Mouse (Mus musculus) forebrain, postnatal 0 days (tissue): ENCODE measurements around the gene Gsap. TPM values are rescaled to one million over a fixed set of nuclear protein-coding genes. Genes with fewer than 3 reads are reported as not detected.
"Not testable (repeated sequence)": the region's sequence is repeated elsewhere in the genome, so short reads cannot be mapped to it uniquely, and the experiment has no call there.

ENCODE experiments used
- ATAC-seq: fragments of 200-750 bp; cut with Nextera tagmentation; 2 replicates; pipeline ENCODE4 v1.8.0; 2017; ENCODE audit warnings: mild to moderate bottlenecking, moderate library complexity
- DNase-seq: peaks from one replicate; pipeline ENCODE4 v3.0.0-alpha.2; 2015
- H3K27ac ChIP-seq: fragments of 300-500 bp; sonication (generic); 2 replicates; pipeline ENCODE4 v1.5.1; 2014; ENCODE audit warnings: low read depth, mild to moderate bottlenecking, antibody characterized with exemption, low read length, moderate library complexity, mixed read lengths
- H3K27me3 ChIP-seq: fragments of 300-500 bp; sonication (generic); 2 replicates; pipeline ENCODE4 v1.6.1; 2014; ENCODE audit warnings: mild to moderate bottlenecking, low read length, mixed read lengths; ENCODE audit not compliant: insufficient read depth
- H3K36me3 ChIP-seq: fragments of 300-500 bp; sonication (generic); 2 replicates; pipeline ENCODE4 v1.6.1; 2014; ENCODE audit warnings: mild to moderate bottlenecking, moderate library complexity; ENCODE audit not compliant: insufficient read depth
- H3K4me1 ChIP-seq: fragments of 300-500 bp; sonication (generic); 2 replicates; pipeline ENCODE4 v1.6.1; 2014; ENCODE audit warnings: antibody characterized with exemption; ENCODE audit not compliant: insufficient read depth
- H3K4me2 ChIP-seq: fragments of 300-500 bp; sonication (generic); 2 replicates; pipeline ENCODE4 v1.6.1; 2014; ENCODE audit warnings: low read depth, mild to moderate bottlenecking, moderate library complexity
- H3K4me3 ChIP-seq: fragments of 300-500 bp; sonication (generic); 2 replicates; pipeline ENCODE4 v1.5.1; 2014; ENCODE audit warnings: low read depth, low read length, mixed read lengths
- H3K9ac ChIP-seq: fragments of 300-500 bp; sonication (generic); 2 replicates; pipeline ENCODE4 v1.6.1; 2014; ENCODE audit warnings: mild to moderate bottlenecking
- H3K9me3 ChIP-seq: fragments of 300-500 bp; sonication (generic); 2 replicates; pipeline ENCODE4 v1.6.1; 2016; ENCODE audit warnings: low read length
- CTCF ChIP-seq: sonication (generic); IDR thresholded peaks from 2 replicates; pipeline ENCODE4 v1.5.1; 2016; ENCODE audit warnings: antibody characterized with exemption, control low read depth, low read depth
- WGBS: fragments of 180-500 bp; shearing (Covaris S2); extraction: QIAGEN DNeasy Blood & Tissue Kit; methylation state at CpG from one replicate; pipeline ENCODE4 v1.1.7; 2014; 5-methylcytosine and 5-hydroxymethylcytosine counted together
- polyA plus RNA-seq: library from polyadenylated mRNA; unstranded; fragments of >200 nt; fragmentation: Nextera tagmentation; extraction: Ambion mirVana; gene quantifications from 2 replicates; pipeline ENCODE4 v1.2.1, GENCODE M21; 2015
- total RNA-seq: library from RNA; depleted of rRNA; stranded (reverse); fragments of >200 nt; gene quantifications from 2 replicates; pipeline ENCODE4 v1.2.3, GENCODE M21; 2014

Gsap gene
- total and polyA plus RNA-seq, 2 experiments from 2014 or later: 7.7 to 9.4 TPM

- no peak for DNase-seq
- 90% methylated on average over 2 of the region's 2 CpGs for WGBS
- H3K4me3 ChIP-seq: no peak overlapping the region
- H3K9ac ChIP-seq: no peak overlapping the region
- 0 out of 2 replicates have a peak, but pooled peaks cover 4% of the 10 kb centered on the region for H3K4me1 ChIP-seq
- no peaks in the 10 kb centered on the region for H3K27me3 ChIP-seq
- no peak overlapping the region for H3K27ac ChIP-seq
- no peak for TF ChIP-seq CTCF
- ATAC-seq: no peak; the same call in 1 of the 2 replicates
- H3K4me2 ChIP-seq: no peak overlapping the region
- no peaks in the 10 kb centered on the region for H3K36me3 ChIP-seq
- H3K9me3 ChIP-seq: no peaks in the 10 kb centered on the region
Observed at GRCm38 (mm10) chr5:21267090-21267489, 81.0 kb downstream of the Gsap start.

GRCm38 (mm10) chr5:21269446-21269845 is 83.4 kb downstream of the Gsap start:
- no peaks in the 10 kb centered on the region for H3K36me3 ChIP-seq
- 86% methylated on average over 5 of the region's 5 CpGs for WGBS
- H3K4me1 ChIP-seq: no peaks in the 10 kb centered on the region
- no peak overlapping the region for H3K9ac ChIP-seq
- no peak overlapping the region for H3K4me3 ChIP-seq
- no peaks in the 10 kb centered on the region for H3K27me3 ChIP-seq
- H3K9me3 ChIP-seq: no peaks in the 10 kb centered on the region
- H3K4me2 ChIP-seq: no peak overlapping the region
- ATAC-seq (no peak), DNase-seq (no peak)
- H3K27ac ChIP-seq: no peak overlapping the region
- no peak for TF ChIP-seq CTCF

GRCm38 (mm10) chr5:21270756-21271155 is 84.7 kb downstream of the Gsap start:
- WGBS: 51% methylated on average over 4 of the region's 4 CpGs
- ATAC-seq: no peak
- TF ChIP-seq CTCF: no peak

GRCm38 (mm10) chr5:21271386-21272354 is 85.6 kb downstream of the Gsap start:
- H3K4me3 ChIP-seq: no peak overlapping the region
- no peaks in the 10 kb centered on the region for H3K36me3 ChIP-seq
- no peaks in the 10 kb centered on the region for H3K9me3 ChIP-seq
- DNase-seq (no peak), ATAC-seq (no peak)
- no peak overlapping the region for H3K9ac ChIP-seq
- no peak overlapping the region for H3K4me2 ChIP-seq
- H3K4me1 ChIP-seq: no peaks in the 10 kb centered on the region
- H3K27me3 ChIP-seq: no peaks in the 10 kb centered on the region
- 49% methylated on average over 9 of the region's 9 CpGs for WGBS
- TF ChIP-seq CTCF: no peak
- no peak overlapping the region for H3K27ac ChIP-seq

More at GRCm38 (mm10) chr5:21270756-21271155, 84.7 kb downstream of the Gsap start:
- Histone ChIP-seq H3K4me3 (no peak overlapping the region), H3K36me3 (no peaks in the 10 kb centered on the region), H3K27ac (no peak overlapping the region), H3K27me3 (no peaks in the 10 kb centered on the region), H3K9ac (no peak overlapping the region), H3K4me2 (no peak overlapping the region), H3K9me3 (no peaks in the 10 kb centered on the region), H3K4me1 (no peaks in the 10 kb centered on the region)
- no peak for DNase-seq

- not testable (repeated sequence) for H3K36me3 ChIP-seq, ATAC-seq, H3K27ac ChIP-seq, H3K4me3 ChIP-seq, H3K27me3 ChIP-seq, H3K9ac ChIP-seq, DNase-seq, H3K4me1 ChIP-seq, H3K4me2 ChIP-seq, H3K9me3 ChIP-seq
- TF ChIP-seq CTCF: peak; percentile 52
- WGBS: 48% methylated on average over 2 of the region's 2 CpGs
Observed at GRCm38 (mm10) chr5:21277685-21278084, 91.6 kb downstream of the Gsap start.

- WGBS: 95% methylated on average over 12 of the region's 12 CpGs
- ATAC-seq (no peak), DNase-seq (no peak)
- Histone ChIP-seq H3K9ac (no peak overlapping the region), H3K9me3 (no peaks in the 10 kb centered on the region), H3K4me1 (no peaks in the 10 kb centered on the region), H3K4me2 (no peak overlapping the region), H3K27ac (no peak overlapping the region), H3K4me3 (no peak overlapping the region), H3K27me3 (no peaks in the 10 kb centered on the region), H3K36me3 (0 out of 2 replicates have a peak, but pooled peaks cover 3% of the 10 kb centered on the region)
- no peak for TF ChIP-seq CTCF
Observed at GRCm38 (mm10) chr5:21283356-21284062, 97.5 kb downstream of the Gsap start.
